Mouse (Mus musculus): ENCODE measurements around the gene 3830417A13Rik.

Gene 3830417A13Rik

DNA sequence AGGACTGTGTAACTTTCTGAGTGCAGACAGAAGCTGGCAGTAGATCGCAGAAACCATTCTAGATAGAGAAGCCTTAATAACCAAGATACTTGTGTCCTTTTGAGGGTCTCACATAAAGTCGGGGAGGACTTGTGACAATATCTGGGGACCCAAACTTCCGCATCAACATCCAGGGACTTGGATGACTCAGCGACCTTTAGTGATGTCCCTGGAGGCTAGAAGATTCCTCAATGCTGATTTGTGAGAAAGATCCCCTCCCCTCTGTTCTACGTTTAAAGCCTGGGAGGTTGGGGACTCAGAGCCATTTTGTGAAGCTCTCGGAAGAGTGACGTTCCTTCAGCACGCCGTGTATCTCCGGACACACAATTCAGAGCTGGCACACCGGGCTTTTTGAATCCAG is at the start of gene 3830417A13Rik:
Gene 3830417A13Rik (plus strand): TSS at position 301 of the 400 bp plus-strand sequence.
- DNase-seq (ENCODE audit: low read depth in 2 of 2, low spot score in 2 of 2) = no peak

DNA sequence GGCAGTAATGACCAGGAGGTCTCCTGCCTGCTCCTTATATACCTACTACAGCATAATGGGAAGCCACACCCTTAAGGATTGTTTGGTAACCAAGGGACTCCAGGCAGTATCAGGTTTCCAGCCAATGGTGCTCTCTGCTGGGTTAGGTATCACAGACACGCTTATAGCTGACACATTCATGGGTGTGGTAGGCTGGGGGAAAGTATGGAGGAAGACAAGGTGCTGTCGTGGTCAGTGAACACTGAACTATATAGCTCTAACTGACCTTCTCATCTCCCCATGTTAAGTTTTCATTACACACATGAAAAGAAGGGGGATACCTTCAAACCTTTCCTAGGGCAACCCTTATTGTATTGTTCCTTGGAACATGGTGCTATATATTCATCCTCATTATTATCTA is 21.2 kb upstream of the 3830417A13Rik start, which contains the start of gene Gm6760:
Gene Gm6760 (minus strand): TSS at position 101 of the 400 bp plus-strand sequence.
- DNase-seq (ENCODE audit: low read depth in 2 of 2, low spot score in 2 of 2) = no peak

DNA sequence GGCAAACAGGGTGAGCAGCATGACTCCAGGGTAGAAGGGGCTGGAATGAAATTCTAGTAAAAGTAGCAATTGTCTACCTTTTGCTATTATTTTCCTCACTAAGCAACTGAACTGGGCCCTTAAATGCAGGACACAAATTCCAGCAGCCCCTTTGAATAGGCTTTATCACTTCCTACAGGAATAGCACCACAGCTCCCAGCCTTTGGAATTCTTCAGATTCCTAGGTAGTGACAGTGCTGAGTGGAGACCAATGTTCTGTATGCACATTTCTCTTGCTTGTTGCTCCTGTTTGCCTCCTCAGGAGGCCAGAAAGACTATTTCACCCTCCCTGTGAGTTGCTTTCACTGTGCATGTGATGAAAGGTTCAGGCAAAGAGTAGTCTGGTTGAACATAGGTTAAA is 7.9 kb downstream of the 3830417A13Rik start:
- no peak for DNase-seq (ENCODE audit: low read depth in 2 of 2, low spot score in 2 of 2)
